Mouse (Mus musculus) small intestine, adult 2 months (tissue): Measurements from ENCODE around the gene Morc2a.

Source experiments
- CTCF ChIP-seq: fragments of 200-500 bp; IDR thresholded peaks from 2 replicates; pipeline ENCODE4 v1.5.1; 2012; ENCODE audit warnings: low read depth, mild to moderate bottlenecking, control low read depth, inconsistent platforms, low read length, moderate library complexity, mixed read lengths; ENCODE audit not compliant: insufficient replicate concordance, insufficient read length; ENCODE audit errors: extremely low read depth
- POLR2A ChIP-seq: fragments of 200-500 bp; IDR thresholded peaks from 2 replicates; pipeline ENCODE4 v1.6.1; 2012; ENCODE audit warnings: low read depth, mild to moderate bottlenecking, control low read depth, inconsistent platforms, low read length, moderate library complexity

GRCm38 (mm10) chr11:3686318-3686717 is 37.3 kb downstream of the Morc2a start:
- TF ChIP-seq CTCF (no peak), POLR2A (no peak)
